Mouse (Mus musculus) heart, adult 9 months (tissue): Measurements from ENCODE around the gene Rpe65.

Experiments used
- DNase-seq, 2 experiments: peaks; one replicate each; pipeline ENCODE4 v3.0.0; 2022; ENCODE audit warnings: low spot score in 2 of 2

Rpe65 gene

GRCm38 (mm10) chr3:159598875-159599274, at the start of gene Rpe65:
Gene Rpe65 (plus strand): TSS chr3:159599175.
- no peak for DNase-seq

DNA sequence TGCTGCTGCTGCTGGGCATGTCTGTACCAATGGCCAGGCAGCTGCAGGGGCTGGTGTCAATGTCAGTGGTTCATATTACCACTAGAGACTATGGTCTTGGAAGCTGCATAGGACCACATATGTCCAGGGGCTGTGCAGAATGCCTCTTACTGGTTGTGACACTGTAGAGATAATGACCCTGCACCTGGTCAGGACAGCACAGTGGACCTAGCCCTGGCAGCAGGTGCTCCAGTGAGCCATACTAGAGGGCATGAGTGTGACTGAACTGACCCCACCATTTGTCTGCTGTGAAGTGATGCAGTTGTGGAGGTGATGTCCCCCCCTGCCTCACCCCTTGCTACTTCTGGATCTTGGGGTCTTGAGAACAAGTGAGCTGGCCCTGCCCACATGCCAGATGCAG, 48.8 kb upstream of the Rpe65 start:
- no peak for DNase-seq

DNA sequence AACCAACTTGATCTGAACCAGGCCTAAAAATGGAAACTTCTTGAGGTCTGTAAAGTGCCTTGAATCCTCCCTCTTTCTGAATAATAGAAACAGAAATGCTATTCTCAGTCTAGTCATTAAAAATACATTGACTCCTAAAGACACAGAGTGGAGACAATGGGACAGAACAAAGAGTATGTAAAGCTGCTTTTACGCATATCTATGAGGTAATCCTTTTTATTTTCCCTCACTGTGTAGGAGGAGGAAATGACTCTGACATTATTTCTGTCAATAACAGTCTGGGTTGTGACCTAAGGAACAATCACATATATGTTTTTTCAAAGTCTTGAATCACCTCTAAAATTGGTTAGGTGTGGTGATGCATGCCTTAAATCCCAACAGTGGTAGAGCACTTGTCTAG, 16.0 kb downstream of the Rpe65 start:
- no peak for DNase-seq

DNA sequence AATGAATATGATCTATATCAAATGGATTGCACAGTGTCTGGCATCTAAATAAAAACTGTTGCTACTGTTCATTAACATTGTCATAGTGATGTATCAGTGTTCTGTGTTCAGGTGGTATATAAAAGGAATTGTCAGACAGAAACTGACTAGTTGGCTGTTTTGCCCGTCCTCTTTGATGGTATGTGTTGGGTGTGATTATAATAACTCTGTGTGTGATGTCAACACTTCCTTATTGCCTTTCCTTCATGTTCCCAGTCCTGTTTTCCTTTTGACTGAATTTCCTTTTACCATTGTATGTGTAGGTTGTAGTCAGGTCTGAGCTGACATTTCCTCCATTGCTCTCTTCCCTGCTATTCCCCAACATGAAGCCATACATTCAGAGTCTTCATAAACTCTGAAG, 22.1 kb downstream of the Rpe65 start:
- no peak for DNase-seq

GRCm38 (mm10) chr3:159624010-159624409, 25.0 kb downstream of the Rpe65 start:
- DNase-seq, result no peak

DNA sequence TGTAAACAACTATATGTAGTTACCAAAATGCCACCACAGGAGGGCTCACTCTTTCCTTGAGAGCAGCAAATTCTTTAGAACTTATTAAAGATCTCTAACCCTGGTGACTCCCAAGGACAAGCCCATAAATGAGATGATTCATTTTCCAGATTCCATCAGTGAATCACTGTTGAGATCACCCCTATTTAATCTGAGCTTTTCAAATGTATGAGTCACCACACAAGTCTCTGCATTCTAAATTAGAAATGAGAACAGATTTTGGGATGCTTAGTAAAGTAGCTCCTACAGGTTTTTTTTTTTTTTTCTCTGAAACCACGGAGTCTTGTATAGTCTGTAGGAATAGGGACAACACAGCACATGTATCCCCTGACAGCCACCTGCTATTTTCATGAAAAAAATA, 61.8 kb downstream of the Rpe65 start:
- DNase-seq, result no peak

GRCm38 (mm10) chr3:159663333-159663732, 64.4 kb downstream of the Rpe65 start:
- DNase-seq, result no peak
